Mouse (Mus musculus) subcutaneous adipose tissue, adult 2 months (tissue): Measurements from ENCODE around the gene Zbtb48. TPM values are rescaled to one million over a fixed set of nuclear protein-coding genes. Genes with fewer than 3 reads are reported as not detected.

Experiments
- polyA plus RNA-seq: library from polyadenylated mRNA; depleted of rRNA; stranded (reverse); fragments of >200 nt; gene quantifications from 2 replicates; pipeline ENCODE4 v1.2.3, GENCODE M21; 2012; ENCODE audit warnings: low replicate concordance; rRNA removed

The Zbtb48 gene
- 9.9 and 17.5 TPM in 2 replicates for polyA plus RNA-seq

DNA sequence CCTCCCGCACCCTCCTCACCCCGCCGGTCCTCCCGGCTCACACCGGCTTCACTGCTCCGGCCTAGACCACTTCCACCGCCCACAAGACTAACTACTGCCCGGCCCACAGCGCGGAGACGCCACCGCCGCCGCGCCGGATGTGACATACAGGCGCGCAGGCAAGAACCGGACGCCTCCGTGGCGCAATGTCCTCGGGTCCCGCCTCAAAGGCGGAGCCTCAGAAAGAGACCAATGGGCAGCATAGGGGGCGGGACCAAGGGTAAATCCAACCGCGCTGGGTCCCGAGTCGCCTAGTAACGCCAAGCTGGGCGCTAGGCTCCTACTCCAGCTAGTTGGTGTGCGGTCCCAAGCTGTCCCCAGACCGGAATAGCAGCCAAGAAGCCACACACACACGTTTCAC lies at the start of gene Zbtb48:
Zbtb48 (minus strand) TSS at position 148 of the 400 bp plus-strand sequence.

DNA sequence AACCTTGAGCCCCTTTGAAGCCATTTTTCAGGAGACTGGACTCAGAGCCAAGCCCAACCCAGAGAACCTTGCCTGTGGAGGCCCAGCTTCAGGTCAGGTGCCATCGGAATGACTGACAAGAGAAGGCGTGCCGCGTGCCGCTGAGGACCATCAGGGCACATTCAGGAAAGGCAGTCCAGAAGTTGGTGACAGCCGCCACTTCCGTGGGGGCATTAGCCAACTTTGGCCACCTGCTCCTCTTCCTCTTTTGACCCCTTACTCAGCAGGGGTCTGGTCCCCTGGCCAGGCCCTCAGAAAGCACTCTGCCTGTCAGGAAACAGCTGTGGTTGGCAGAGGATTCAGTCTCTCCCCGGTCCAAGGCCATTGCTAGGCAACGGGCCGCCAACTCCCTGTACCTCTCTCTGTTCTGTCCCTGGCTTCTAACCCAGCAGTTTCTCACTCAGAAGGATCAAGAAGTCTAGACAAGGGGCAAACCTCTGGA lies 44.7 kb upstream of the Zbtb48 start, which contains the start of gene Plekhg5:
Plekhg5 (plus strand) TSS at position 378 of the 481 bp plus-strand sequence.

DNA sequence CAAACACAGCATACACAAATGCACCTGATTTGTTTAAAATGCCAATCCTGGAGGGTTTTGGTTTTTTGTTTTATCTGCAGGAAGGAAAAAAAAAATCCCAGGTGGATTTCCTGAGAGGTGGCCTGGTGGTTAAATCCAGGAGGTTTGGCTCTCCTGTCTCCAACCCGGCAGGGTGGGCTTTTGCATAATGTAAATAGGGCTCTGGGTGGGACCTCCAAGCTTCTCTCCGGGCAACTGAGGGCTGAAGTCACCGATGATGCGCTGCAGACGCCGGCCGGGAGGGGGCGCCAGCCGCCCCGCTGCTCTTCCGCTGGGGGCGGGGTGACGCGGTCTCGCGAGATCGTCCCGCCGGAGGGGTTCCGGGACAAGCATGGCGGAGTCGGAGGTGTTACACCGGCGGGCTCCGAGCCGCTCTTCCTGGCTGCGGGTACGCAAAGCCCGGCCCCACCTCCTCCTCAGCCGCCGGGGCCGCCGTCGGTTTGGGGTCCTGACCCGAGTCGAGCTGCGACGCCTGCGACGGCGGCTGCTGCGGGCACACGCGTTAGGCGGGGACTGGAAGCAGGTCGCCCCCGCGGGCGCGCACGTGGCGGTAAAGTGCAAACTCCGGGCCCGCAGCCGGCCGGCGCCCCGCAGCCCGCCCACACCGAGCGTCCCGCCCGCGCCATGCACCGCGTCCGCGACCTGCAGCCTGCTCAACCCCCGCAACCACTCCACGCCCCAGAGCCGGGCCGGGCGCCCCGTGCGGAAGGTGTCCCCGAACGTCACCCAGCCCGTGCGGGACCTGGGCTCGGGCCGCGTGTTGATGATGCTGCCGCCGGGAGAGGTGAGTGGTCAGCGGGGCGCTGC lies 11.7 kb upstream of the Zbtb48 start, which contains the start of gene Nol9:
Nol9 (plus strand) TSS at position 337 of the 846 bp plus-strand sequence.

GRCm38 (mm10) chr4:152038225-152038984 lies 10.9 kb upstream of the Zbtb48 start, which contains the start of gene Tas1r1:
Gene Tas1r1, minus strand, starts transcription at chr4:152038568.

DNA sequence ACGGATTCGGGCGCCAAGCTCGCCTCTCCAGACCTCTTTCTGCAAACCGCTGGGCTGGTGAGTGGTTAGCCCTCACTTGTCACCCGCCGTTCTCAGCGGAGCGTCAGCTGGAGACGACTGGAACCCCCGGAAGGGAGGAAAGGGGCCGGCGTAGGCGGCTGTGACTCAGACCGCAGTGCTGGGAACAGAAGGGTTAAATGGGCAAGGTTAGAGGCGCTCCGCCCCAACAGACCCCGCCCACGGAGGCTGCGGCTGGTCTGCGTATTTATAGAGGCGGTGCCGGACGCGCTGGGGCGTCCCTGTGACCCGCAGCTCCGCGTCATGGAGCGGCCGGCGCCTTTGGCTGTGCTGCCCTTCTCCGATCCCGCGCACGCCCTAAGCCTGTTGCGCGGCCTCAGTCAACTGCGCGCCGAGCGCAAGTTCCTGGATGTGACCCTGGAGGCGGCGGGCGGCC lies 18.8 kb downstream of the Zbtb48 start, which contains the start of gene Klhl21:
Klhl21 (plus strand) TSS at position 182 of the 454 bp plus-strand sequence.

GRCm38 (mm10) chr4:151996173-151996950 lies 31.1 kb downstream of the Zbtb48 start, which contains the start of gene Phf13:
Gene Phf13, minus strand, starts transcription at chr4:151996258.

DNA sequence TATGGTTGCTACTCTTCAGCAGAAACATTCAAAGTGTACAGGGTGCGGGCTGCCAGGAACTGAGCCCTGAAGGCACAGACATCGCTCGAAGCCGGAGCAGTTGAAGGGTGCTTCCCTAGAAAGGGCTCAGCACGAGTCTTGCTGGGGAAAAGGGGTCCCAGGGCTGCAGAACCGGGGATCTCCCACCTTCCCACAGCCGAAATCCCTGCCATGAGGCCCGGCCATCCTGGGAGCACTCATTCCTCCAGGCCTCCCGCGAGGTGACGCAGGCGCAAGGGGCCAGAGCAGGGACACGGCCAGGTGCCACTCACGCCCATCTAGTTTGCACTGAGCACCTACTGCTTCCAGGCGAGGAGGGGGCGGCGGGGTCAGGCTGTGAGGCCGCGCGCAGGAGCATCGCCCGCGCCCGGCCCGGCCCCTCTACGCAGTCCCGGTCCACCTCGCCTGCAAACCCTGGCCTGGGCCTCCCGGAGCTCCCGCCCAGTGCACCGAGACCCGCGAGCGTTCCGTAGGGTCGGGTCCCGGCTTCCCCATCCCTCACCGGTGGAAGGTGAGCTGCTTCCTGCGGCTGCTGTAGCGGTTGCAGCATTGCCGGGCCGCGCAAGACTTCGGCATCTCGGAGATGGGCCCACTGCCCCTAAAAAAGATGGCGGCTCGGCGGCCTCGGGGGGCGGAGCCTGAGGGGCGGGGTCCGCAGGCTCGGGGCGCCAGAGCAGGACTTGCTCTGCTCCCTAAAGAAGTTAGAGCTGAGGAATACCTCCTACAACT lies 38.9 kb downstream of the Zbtb48 start, which contains the start of gene Thap3:
Thap3 (minus strand) TSS at position 656 of the 768 bp plus-strand sequence.

Other genes starting within 250 kb of the Zbtb48 start
- 8.3 and 9.9 TPM in 2 replicates for gene Camta1, start 165.8 kb downstream of the Zbtb48 start, polyA plus RNA-seq
- 65.3 and 78.6 TPM in 2 replicates for gene Dnajc11, start 94.0 kb downstream of the Zbtb48 start, polyA plus RNA-seq
- 46.6 and 79.4 TPM in 2 replicates for gene Thap3, start 38.7 kb downstream of the Zbtb48 start, polyA plus RNA-seq
- 8.9 and 14.1 TPM in 2 replicates for gene Phf13, start 31.4 kb downstream of the Zbtb48 start, polyA plus RNA-seq
- 17.3 and 29.5 TPM in 2 replicates for gene Klhl21, start 18.9 kb downstream of the Zbtb48 start, polyA plus RNA-seq
- 0.03 and 0.13 TPM in 2 replicates for gene Tas1r1, start 10.9 kb upstream of the Zbtb48 start, polyA plus RNA-seq
- gene Nol9, start 11.7 kb upstream of the Zbtb48 start, polyA plus RNA-seq: 10.8 and 30.9 TPM in 2 replicates
- gene Plekhg5, start 44.8 kb upstream of the Zbtb48 start, polyA plus RNA-seq: 33.9 and 54.3 TPM in 2 replicates
- gene Tnfrsf25, start 88.3 kb upstream of the Zbtb48 start, polyA plus RNA-seq: 7.3 and 12.8 TPM in 2 replicates
- 1.2 and 4.9 TPM in 2 replicates for gene Espn, start 124.7 kb upstream of the Zbtb48 start, polyA plus RNA-seq
- gene Hes2, start 131.2 kb upstream of the Zbtb48 start, polyA plus RNA-seq: 0.14 TPM in 1 of 2 replicates, not detected in the other
- 32.2 and 38.4 TPM in 2 replicates for gene Acot7, start 150.5 kb upstream of the Zbtb48 start, polyA plus RNA-seq
- 19.5 and 68.5 TPM in 2 replicates for gene Gpr153, start 246.6 kb upstream of the Zbtb48 start, polyA plus RNA-seq